Mouse (Mus musculus) erythroid progenitor cell, adult 5-6 weeks (primary cell): ENCODE data around the gene Arhgef10l. TPM values are rescaled to one million over a fixed set of nuclear protein-coding genes. Genes with fewer than 3 reads are reported as not detected.

Experiments
- ATAC-seq: replicated peaks from 2 replicates; pipeline ENCODE4 v1.8.0; 2016; ENCODE audit warnings: moderate number of reproducible peaks, mild to moderate bottlenecking, moderate TSS enrichment, inconsistent platforms; ENCODE audit not compliant: poor library complexity, low FRiP score, severe bottlenecking
- total RNA-seq, 2 experiments: library from RNA; stranded (forward) in 1 of 2; stranded (reverse) in 1 of 2; fragments of 150-400 nt in 1 of 2; fragments of 186-747, 209-891 nt in 1 of 2; gene quantifications; 2 replicates each; pipeline versions ENCODE4 v1.2.3 to v1.2.4; 2015 to 2017; ENCODE audit warnings: low replicate concordance in 2 of 2

Gene Arhgef10l
- total RNA-seq, 2 experiments from 2014 or later: 1.4 TPM; not detected in 1

DNA sequence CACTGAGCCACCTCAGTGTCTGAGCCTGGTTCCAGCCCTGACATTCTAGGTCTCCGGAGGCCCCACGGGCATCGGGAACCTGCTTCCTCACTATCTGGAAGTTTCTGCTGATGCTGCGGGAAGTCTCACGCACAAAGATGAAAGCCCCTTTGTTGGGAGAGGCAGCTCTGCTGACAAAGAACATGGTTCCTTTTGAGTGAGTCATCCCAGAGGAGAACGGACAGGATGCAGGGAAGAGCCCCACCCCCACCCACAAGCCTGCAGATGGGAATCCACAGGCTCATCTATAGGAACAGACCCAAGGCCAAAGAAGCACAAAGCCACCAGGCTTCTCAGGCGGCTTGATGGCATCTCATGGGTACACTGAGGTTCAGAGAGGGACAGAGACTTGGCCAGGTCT lies 165.0 kb downstream of the Arhgef10l start:
- no peak for ATAC-seq

DNA sequence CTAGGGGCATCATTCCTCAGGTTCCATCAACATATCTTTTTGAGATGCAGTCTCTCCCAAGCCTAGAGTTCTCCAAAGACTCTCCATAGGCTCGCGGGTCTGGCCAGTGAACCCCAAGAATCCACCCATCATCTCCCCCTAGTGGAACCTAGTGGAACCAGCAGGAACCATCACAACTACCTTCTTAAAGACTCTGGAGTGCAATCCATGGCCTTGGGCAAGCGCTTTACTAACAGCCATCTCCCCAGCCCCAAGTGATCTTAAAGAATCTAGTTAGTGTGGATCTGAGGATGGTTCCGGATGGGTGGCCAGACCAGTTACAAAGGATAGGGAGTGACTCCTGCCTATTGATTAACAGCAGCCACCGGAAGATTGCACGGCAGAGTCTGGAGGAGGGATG lies 166.2 kb downstream of the Arhgef10l start:
- no peak for ATAC-seq

DNA sequence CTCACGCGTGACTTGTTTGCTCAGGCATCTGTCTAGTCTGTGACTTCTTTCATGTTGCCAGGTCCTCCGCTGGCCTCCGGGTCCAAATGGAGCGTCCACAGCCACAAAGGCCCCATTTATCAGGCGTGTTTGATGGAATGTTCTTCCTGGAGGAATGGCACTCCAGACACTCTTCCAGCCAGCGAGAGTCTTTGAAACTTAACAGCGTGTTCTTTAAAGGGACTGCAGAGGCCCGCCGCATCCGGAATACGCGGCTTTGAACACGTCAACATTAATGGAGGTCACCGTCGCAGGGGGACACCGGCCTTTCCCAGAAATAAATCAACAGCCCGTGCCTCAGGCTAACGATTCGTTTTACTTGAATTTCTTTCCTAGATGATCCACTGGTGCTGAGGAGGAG lies 168.6 kb downstream of the Arhgef10l start:
- no peak for ATAC-seq

DNA sequence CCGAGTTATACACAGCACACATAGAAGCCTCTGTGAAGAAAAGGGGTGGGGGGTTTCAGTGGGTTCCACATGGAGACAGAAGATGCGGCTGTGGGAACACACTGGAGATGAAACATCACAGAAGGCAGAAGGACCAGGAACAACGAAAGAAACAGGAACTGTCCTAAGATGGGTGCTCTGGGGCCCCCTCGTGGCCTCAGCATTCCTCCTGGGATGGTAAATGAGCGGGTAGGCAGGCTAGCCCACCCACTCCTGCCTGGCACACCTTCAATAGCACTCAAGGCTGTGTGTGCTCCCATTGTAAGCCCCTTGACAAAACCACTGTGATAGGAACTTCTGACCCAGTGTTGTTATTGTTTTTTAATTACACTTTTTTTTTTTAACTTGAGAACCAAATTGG lies 174.3 kb downstream of the Arhgef10l start:
- ATAC-seq: no peak

DNA sequence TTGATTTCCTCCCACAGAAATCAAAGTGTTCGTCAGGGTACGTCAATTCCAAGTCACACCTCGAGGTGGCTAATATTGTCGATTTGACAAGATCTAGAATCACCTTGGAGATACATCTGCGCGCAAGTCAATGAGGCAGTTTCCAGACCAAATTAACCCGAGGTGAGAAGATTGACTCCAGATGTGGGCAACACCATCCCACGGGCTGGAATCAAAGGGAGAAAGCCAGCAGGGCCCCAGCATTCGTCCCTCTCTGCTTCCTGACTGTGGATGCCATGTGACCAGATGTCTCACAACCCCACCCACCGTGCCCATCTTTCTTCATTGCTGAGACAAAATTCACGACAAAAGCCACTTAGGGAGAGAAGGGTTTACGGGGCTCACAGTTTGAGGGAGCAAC lies 180.4 kb downstream of the Arhgef10l start:
- ATAC-seq: no peak

DNA sequence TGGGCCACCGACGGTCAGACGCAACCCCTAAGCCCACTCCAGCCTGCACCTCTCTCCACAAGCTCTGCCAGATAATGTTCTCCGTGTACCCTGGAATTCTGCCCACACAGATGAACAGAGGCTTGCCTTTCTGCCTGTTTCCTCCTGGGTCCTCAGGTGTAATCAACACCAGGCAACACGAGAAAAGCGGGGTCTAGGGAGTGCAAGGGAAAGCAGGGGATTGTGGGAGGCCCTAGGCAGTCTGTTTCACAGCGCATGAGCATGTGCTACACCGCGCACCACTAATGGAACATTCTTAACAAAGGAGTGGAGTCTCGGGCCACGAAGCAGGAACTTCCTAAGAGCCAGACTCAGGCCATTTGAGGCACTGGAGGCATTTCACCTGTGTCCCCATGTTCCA lies 182.7 kb downstream of the Arhgef10l start:
- no peak for ATAC-seq

DNA sequence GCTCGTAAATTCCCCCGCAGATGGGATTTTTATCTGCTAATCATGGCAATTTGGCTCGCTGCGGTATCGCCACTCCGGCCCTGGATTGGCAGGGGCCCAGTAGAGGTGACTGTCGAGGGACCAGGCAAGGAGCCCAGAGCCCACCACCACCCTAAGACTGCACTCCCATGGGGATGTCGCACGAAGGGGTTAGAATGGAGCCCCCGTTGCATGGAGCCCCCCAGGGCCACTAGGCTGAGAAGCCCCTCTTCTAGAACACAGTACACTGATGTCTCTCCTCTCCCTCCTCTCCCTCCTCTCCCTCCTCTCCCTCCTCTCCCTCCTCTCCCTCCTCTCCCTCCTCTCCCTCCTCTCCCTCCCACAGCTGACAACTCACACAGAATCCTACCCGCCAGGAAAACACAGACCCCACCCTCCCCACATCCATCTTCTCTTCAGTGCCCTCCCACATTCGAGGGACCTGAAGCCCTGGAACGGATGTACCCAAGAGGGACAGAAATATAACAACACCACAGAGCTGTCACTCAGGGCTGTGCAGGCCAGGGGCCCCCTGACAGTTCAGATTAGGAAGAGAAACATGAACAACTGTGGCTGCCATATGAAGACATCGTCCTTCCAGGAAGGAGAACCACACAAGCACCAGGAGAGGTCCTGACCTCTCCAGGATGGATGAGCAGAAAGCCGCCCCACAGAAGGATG lies 185.3 kb downstream of the Arhgef10l start:
- no peak for ATAC-seq

DNA sequence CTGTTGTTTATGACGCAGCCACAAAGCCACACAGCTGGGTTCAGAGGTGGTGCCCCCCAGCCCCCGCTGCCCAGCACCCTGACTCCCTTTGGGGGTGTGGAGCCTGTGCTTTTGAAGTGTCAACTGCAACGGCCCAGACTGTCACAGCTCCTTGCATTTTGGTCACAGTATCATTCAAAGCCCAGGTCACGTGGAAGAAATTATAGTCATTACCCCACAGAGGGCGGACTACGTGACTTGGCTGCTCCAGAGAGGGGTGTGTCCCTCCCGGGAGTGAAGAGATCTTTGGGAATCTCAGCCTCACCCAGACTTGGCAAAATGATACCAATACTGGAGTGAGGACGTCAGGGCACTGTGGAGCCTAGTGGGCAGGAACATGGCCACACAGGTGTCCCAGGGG lies 190.6 kb downstream of the Arhgef10l start:
- ATAC-seq: no peak

DNA sequence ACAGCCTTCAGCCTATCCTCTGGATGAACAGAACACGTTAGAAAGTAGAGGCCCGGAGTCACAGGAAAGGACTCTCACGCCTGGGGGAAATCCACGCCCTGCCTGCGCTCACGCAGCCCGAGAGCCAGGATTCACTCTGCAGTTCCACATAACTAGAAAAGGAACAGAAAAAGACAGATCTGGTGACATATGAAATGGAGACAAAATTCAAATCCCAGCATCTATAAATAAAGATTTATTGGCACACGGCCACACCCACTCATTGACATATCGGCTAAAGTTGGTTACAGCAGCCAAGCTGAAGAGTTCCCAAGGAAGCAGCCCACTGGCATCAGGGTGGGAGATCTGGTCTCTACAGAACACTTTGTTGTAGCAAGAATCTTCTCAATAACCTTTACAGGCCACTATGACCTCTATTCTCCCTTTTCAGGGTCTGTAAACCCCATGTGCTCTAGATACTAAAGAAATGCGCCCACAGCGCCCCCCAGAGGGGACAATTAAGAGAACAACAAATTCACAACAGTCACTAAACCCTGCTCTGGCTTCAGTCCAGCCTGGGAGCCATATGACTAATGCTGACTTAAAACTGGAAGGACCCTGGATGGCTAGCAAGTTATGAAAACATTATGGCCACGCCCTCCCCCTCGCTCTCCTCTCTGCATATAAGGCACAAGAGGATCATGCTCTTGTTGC lies 195.9 kb downstream of the Arhgef10l start:
- ATAC-seq: no peak

DNA sequence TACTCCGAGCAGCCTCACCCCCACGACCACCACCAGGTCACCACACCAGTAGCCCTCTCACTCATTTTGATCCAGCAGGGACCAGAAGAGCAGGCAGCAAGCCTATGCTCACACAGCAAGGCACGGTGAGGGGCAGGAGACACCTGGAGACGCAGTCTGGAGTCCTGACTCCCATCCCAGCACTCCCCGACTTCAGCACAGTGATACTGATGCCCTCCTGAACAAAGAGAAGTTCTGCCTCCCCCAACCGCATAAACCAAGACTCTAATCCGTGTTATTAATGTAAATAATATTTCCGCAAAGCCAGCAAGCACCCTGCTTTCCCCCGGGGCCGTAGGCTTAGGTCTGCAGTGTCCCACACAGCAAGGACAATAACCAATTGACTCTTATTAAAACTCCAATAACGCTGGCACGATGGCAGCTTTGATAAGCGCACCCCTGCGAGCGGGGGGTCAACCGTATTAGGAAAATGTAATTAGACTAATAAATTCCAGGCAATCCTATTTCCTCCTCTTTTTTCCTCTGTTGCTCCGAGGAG lies 198.5 kb downstream of the Arhgef10l start:
- no peak for ATAC-seq

Other genes with a start within 250 kb of the Arhgef10l start
- gene Rcc2, start 34.5 kb upstream of the Arhgef10l start, total RNA-seq (2015; ENCODE audit: low replicate concordance): 22.6 and 25.6 TPM in 2 replicates
- 22.3 and 26.0 TPM in 2 replicates for gene Rcc2, start 34.5 kb upstream of the Arhgef10l start, total RNA-seq (2017; ENCODE audit: low replicate concordance)
- not detected in 2 replicates for gene Padi6, start 76.6 kb upstream of the Arhgef10l start, total RNA-seq (2015; ENCODE audit: low replicate concordance)
- gene Padi6, start 76.6 kb upstream of the Arhgef10l start, total RNA-seq (2017; ENCODE audit: low replicate concordance): not detected in 2 replicates
- 8.0 and 15.1 TPM in 2 replicates for gene Padi4, start 108.2 kb upstream of the Arhgef10l start, total RNA-seq (2015; ENCODE audit: low replicate concordance)
- 4.1 and 15.1 TPM in 2 replicates for gene Padi4, start 108.2 kb upstream of the Arhgef10l start, total RNA-seq (2017; ENCODE audit: low replicate concordance)
- gene Padi3, start 144.6 kb upstream of the Arhgef10l start, total RNA-seq (2015; ENCODE audit: low replicate concordance): not detected in 2 replicates
- not detected in 2 replicates for gene Padi3, start 144.6 kb upstream of the Arhgef10l start, total RNA-seq (2017; ENCODE audit: low replicate concordance)
- not detected in 2 replicates for gene Padi1, start 179.8 kb upstream of the Arhgef10l start, total RNA-seq (2015; ENCODE audit: low replicate concordance)
- not detected in 2 replicates for gene Padi1, start 179.8 kb upstream of the Arhgef10l start, total RNA-seq (2017; ENCODE audit: low replicate concordance)
- gene Padi2, start 240.3 kb upstream of the Arhgef10l start, total RNA-seq (2015; ENCODE audit: low replicate concordance): 1.1 and 3.4 TPM in 2 replicates
- 1.3 and 3.5 TPM in 2 replicates for gene Padi2, start 240.3 kb upstream of the Arhgef10l start, total RNA-seq (2017; ENCODE audit: low replicate concordance)